Mouse (Mus musculus) cerebellum, adult 2 months (tissue): ENCODE data around the gene Rnh1.

Experiments used
- CTCF ChIP-seq: fragments of 200-500 bp; IDR thresholded peaks from 2 replicates; pipeline ENCODE4 v1.5.1; 2011; ENCODE audit warnings: low read depth, mild to moderate bottlenecking, control low read depth, low read length, moderate library complexity, borderline replicate concordance; ENCODE audit not compliant: insufficient read depth
- POLR2A ChIP-seq: fragments of 200-500 bp; IDR thresholded peaks from 2 replicates; pipeline ENCODE4 v1.6.1; 2011; ENCODE audit warnings: low read length, control low read depth, borderline replicate concordance; ENCODE audit not compliant: insufficient read depth

DNA sequence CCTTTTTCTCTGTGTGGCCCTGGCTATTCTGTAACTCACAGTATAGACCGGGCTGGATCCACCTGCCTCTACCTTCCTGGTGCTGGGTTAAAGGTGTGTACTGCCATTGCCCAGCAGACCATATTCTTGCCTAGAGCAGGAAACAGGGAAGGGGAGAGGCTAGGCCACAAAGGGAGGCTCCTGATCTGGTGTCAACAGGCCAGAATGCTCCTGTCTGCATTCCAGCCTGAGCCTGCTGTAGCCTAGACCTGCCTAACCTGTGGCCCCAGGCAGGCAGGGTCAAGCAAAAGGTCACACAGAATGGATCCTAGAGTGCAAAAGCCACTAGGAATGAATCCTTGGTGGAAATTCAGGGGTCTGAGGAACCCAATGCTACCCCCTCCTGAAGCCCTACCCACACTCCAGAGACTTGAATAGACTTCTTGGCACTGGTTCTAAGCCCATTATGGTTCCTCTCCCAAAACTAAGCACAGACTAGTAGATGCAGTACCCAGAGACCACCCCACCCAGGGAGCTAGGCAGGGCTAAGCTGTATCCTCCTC is 47.0 kb upstream of the Rnh1 start:
- TF ChIP-seq POLR2A (no peak), CTCF (no peak)
